Mouse (Mus musculus): ENCODE results near the gene E430018J23Rik. TPM values are rescaled to one million over a fixed set of nuclear protein-coding genes. Genes with fewer than 3 reads are reported as not detected.
"Not testable (repeated sequence)": the region's sequence is repeated elsewhere in the genome, so short reads cannot be mapped to it uniquely, and the experiment has no call there.

Gene E430018J23Rik
- polyA plus RNA-seq, 1 experiment from 2014 or later, result 2.6 TPM

- H3K4me2 ChIP-seq (ENCODE audit: low read depth, low read length), result peak overlapping the region; percentile 75
- DNase-seq, result no peak
- no peak for TF ChIP-seq CTCF (IDR thresholded peaks at IDR 0.05; ENCODE audit: low read depth)
- TF ChIP-seq EP300 (IDR thresholded peaks at IDR 0.05; ENCODE audit: low read depth), result no peak
- WGBS (ENCODE audit: insufficient replicate concordance), result 2% methylated on average over 33 of the region's 42 CpGs
- ATAC-seq, result peak; percentile 29
- H3K36me3 ChIP-seq (replicated peaks; ENCODE audit: insufficient read depth, low read length), result no peaks in the 10 kb centered on the region
- no peaks in the 10 kb centered on the region for H3K9me3 ChIP-seq (ENCODE audit: low read length)
- H3K4me1 ChIP-seq (ENCODE audit: insufficient read depth), result peaks cover 15% of the 10 kb centered on the region; the same call in 1 of the 2 replicates
- no peaks in the 10 kb centered on the region for H3K27me3 ChIP-seq (ENCODE audit: insufficient read depth, low read length)
- peak overlapping the region; percentile 88 for H3K27ac ChIP-seq (ENCODE audit: low read depth)
- H3K4me3 ChIP-seq (ENCODE audit: low read depth, low read length), result peak overlapping the region; percentile 88
- H3K9ac ChIP-seq (replicated peaks), result peak overlapping the region; percentile 76
These were observed 48.3 kb downstream of the E430018J23Rik start for GRCm38 (mm10) chr7:127345092-127345491.

DNA sequence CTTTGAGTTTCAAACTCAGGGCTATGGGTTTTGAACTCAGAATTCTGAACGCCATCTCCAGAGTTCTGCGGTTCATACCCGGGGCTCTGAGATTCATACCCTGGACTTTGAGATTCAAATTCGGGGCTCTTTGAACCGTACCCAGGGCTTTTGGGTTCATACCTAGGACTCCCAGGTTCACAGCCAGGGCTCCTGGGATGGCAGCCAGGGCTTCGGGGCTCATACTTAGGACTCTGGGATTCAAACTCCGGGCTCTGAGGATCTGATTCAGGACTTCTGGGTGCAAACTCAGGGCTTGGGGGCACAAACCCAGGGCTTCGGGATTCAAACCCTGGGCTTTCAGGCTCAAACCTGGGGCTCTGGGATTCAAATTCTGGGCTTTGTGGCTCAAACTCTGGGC lies 49.1 kb downstream of the E430018J23Rik start:
- no peak for DNase-seq
- Histone ChIP-seq H3K36me3 (replicated peaks; ENCODE audit: insufficient read depth, low read length) (no peaks in the 10 kb centered on the region), H3K9ac (replicated peaks) (peak overlapping the region; percentile 76), H3K4me2 (ENCODE audit: low read depth, low read length) (peak overlapping the region; percentile 75), H3K4me3 (ENCODE audit: low read depth, low read length) (peak overlapping the region; percentile 88), H3K27me3 (ENCODE audit: insufficient read depth, low read length) (no peaks in the 10 kb centered on the region), H3K27ac (ENCODE audit: low read depth) (0 out of 2 replicates have a peak overlapping the region, but pooled peaks have one; percentile 88), H3K9me3 (ENCODE audit: low read length) (no peaks in the 10 kb centered on the region), H3K4me1 (ENCODE audit: insufficient read depth) (peaks cover 15% of the 10 kb centered on the region; the same call in 1 of the 2 replicates)
- TF ChIP-seq CTCF (IDR thresholded peaks at IDR 0.05; ENCODE audit: low read depth) (no peak), EP300 (IDR thresholded peaks at IDR 0.05; ENCODE audit: low read depth) (no peak)
- WGBS (ENCODE audit: insufficient replicate concordance), result 83% methylated on average over 8 of the region's 8 CpGs
- no peak for ATAC-seq

- Histone ChIP-seq H3K36me3 (replicated peaks; ENCODE audit: insufficient read depth, low read length) (no peaks in the 10 kb centered on the region), H3K27ac (ENCODE audit: low read depth) (no peak overlapping the region), H3K27me3 (ENCODE audit: insufficient read depth, low read length) (no peaks in the 10 kb centered on the region), H3K9me3 (ENCODE audit: low read length) (no peaks in the 10 kb centered on the region), H3K4me2 (ENCODE audit: low read depth, low read length) (no peak overlapping the region), H3K9ac (replicated peaks) (no peak overlapping the region), H3K4me3 (ENCODE audit: low read depth, low read length) (no peak overlapping the region), H3K4me1 (ENCODE audit: insufficient read depth) (peaks cover 15% of the 10 kb centered on the region; the same call in 1 of the 2 replicates)
- TF ChIP-seq CTCF (IDR thresholded peaks at IDR 0.05; ENCODE audit: low read depth), result no peak
- TF ChIP-seq EP300 (IDR thresholded peaks at IDR 0.05; ENCODE audit: low read depth), result no peak
- 92% methylated on average over 38 of the region's 38 CpGs for WGBS (ENCODE audit: insufficient replicate concordance)
- ATAC-seq, result no peak
- DNase-seq, result no peak
These were observed 49.9 kb downstream of the E430018J23Rik start for GRCm38 (mm10) chr7:127343351-127344019.

DNA sequence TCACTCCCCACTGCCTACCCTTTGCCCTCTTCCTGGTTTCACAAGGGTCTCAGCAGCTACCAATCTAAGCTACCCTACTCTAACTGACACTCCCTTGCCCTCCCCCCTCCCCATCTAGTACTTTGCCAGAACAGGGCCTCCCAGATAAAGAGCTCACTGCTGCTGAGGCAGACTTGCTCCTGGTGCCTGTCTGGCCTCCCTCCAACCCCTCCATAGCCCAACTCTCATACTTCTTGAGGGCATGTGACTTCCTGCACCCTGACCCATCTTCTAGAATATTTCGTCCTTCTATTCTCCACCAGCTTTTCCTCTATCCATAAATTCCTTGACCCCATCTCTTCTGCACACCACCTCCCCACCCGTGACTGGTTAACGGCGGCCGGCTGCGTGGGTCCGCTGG lies 50.5 kb downstream of the E430018J23Rik start:
- Histone ChIP-seq H3K36me3 (replicated peaks; ENCODE audit: insufficient read depth, low read length) (no peaks in the 10 kb centered on the region), H3K27ac (ENCODE audit: low read depth) (no peak overlapping the region), H3K9ac (replicated peaks) (no peak overlapping the region), H3K9me3 (ENCODE audit: low read length) (no peaks in the 10 kb centered on the region), H3K4me3 (ENCODE audit: low read depth, low read length) (no peak overlapping the region), H3K4me2 (ENCODE audit: low read depth, low read length) (no peak overlapping the region), H3K27me3 (ENCODE audit: insufficient read depth, low read length) (no peaks in the 10 kb centered on the region), H3K4me1 (ENCODE audit: insufficient read depth) (peaks cover 15% of the 10 kb centered on the region; the same call in 1 of the 2 replicates)
- TF ChIP-seq CTCF (IDR thresholded peaks at IDR 0.05; ENCODE audit: low read depth) (no peak), EP300 (IDR thresholded peaks at IDR 0.05; ENCODE audit: low read depth) (no peak)
- DNase-seq (no peak), ATAC-seq (no peak)
- 88% methylated on average over 7 of the region's 7 CpGs for WGBS (ENCODE audit: insufficient replicate concordance)

- H3K4me2 ChIP-seq (ENCODE audit: low read depth, low read length), result no peak overlapping the region
- ATAC-seq (no peak), DNase-seq (no peak)
- no peaks in the 10 kb centered on the region for H3K27me3 ChIP-seq (ENCODE audit: insufficient read depth, low read length)
- H3K9me3 ChIP-seq (ENCODE audit: low read length), result no peaks in the 10 kb centered on the region
- H3K4me3 ChIP-seq (ENCODE audit: low read depth, low read length), result no peak overlapping the region
- WGBS (ENCODE audit: insufficient replicate concordance), result 58% methylated on average over 4 of the region's 4 CpGs
- no peak overlapping the region for H3K9ac ChIP-seq (replicated peaks)
- H3K36me3 ChIP-seq (replicated peaks; ENCODE audit: insufficient read depth, low read length), result no peaks in the 10 kb centered on the region
- TF ChIP-seq CTCF (IDR thresholded peaks at IDR 0.05; ENCODE audit: low read depth), result peak; percentile 62
- TF ChIP-seq EP300 (IDR thresholded peaks at IDR 0.05; ENCODE audit: low read depth), result no peak
- no peak overlapping the region for H3K27ac ChIP-seq (ENCODE audit: low read depth)
- peaks cover 13% of the 10 kb centered on the region; the same call in 1 of the 2 replicates for H3K4me1 ChIP-seq (ENCODE audit: insufficient read depth)
These were observed 51.1 kb downstream of the E430018J23Rik start for GRCm38 (mm10) chr7:127342332-127342731.

- H3K4me3 ChIP-seq (ENCODE audit: low read depth, low read length); ATAC-seq; H3K9me3 ChIP-seq (ENCODE audit: low read length); H3K27ac ChIP-seq (ENCODE audit: low read depth); H3K27me3 ChIP-seq (ENCODE audit: insufficient read depth, low read length); H3K36me3 ChIP-seq (replicated peaks; ENCODE audit: insufficient read depth, low read length); H3K4me2 ChIP-seq (ENCODE audit: low read depth, low read length); H3K9ac ChIP-seq (replicated peaks); DNase-seq: not testable (repeated sequence)
- 89% methylated on average over 5 of the region's 6 CpGs for WGBS (ENCODE audit: insufficient replicate concordance)
- H3K4me1 ChIP-seq (ENCODE audit: insufficient read depth), result peaks cover 11% of the 10 kb centered on the region; the same call in 1 of the 2 replicates
These were observed 51.6 kb downstream of the E430018J23Rik start for GRCm38 (mm10) chr7:127341861-127342260.

Data from liver, postnatal 0 days (tissue).